Mouse (Mus musculus): ENCODE results near the gene Osbpl5. TPM values are rescaled to one million over a fixed set of nuclear protein-coding genes. Genes with fewer than 3 reads are reported as not detected.

Gene Osbpl5
- polyA plus RNA-seq, 1 experiment: 12.1 TPM

GRCm38 (mm10) chr7:143739511-143740461 lies 17.0 kb downstream of the Osbpl5 start:
- peak overlapping the region; percentile 67 for H3K4me3 ChIP-seq (ENCODE audit: insufficient read depth, low read depth, low read length)
- peak overlapping the region; percentile 53; the same call in 1 of the 2 replicates for H3K27ac ChIP-seq (replicated peaks; ENCODE audit: low read depth, low read length)
- peaks cover 10% of the 10 kb centered on the region for H3K4me1 ChIP-seq (ENCODE audit: control insufficient read depth, insufficient read depth, insufficient read length, low read length)

GRCm38 (mm10) chr7:143738601-143739006 lies 18.2 kb downstream of the Osbpl5 start:
- Histone ChIP-seq H3K27ac (replicated peaks; ENCODE audit: low read depth, low read length) (no peak overlapping the region), H3K4me3 (ENCODE audit: insufficient read depth, low read depth, low read length) (0 out of 2 replicates have a peak overlapping the region, but pooled peaks have one; percentile 13), H3K4me1 (ENCODE audit: control insufficient read depth, insufficient read depth, insufficient read length, low read length) (peaks cover 10% of the 10 kb centered on the region)

DNA sequence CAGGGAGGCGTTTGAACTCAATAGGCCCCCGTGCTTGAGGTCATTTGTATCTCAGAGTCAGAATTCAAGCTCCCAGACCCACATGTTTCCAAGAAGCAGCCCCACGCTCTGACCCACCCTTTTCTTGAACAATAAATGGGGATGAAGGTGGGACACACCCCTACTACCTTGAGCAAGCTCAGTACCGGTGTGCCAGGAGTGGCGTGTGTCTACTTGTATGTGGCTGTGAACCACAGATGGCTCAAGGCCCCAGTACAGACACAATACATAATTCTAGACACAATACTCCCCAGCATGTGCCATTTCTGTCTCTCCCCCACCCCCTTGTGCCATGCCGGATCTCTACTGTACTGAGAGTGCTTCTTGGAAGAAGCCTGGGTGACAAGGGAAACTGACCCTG lies 18.6 kb downstream of the Osbpl5 start:
- no peak overlapping the region for H3K4me3 ChIP-seq (ENCODE audit: insufficient read depth, low read depth, low read length)

GRCm38 (mm10) chr7:143733746-143734145 lies 23.0 kb downstream of the Osbpl5 start:
- no peak overlapping the region for H3K4me3 ChIP-seq (ENCODE audit: insufficient read depth, low read depth, low read length)
- peaks cover 11% of the 10 kb centered on the region for H3K4me1 ChIP-seq (ENCODE audit: control insufficient read depth, insufficient read depth, insufficient read length, low read length)
- H3K27ac ChIP-seq (replicated peaks; ENCODE audit: low read depth, low read length): no peak overlapping the region

More for the DNA sequence above, 18.6 kb downstream of the Osbpl5 start:
- Histone ChIP-seq H3K4me1 (ENCODE audit: control insufficient read depth, insufficient read depth, insufficient read length, low read length) (peaks cover 10% of the 10 kb centered on the region), H3K27ac (replicated peaks; ENCODE audit: low read depth, low read length) (no peak overlapping the region)

- Histone ChIP-seq H3K4me1 (ENCODE audit: control insufficient read depth, insufficient read depth, insufficient read length, low read length) (peaks cover 13% of the 10 kb centered on the region), H3K4me3 (ENCODE audit: insufficient read depth, low read depth, low read length) (no peak overlapping the region), H3K27ac (replicated peaks; ENCODE audit: low read depth, low read length) (no peak overlapping the region)
These were observed 26.9 kb downstream of the Osbpl5 start for GRCm38 (mm10) chr7:143729886-143730285.

DNA sequence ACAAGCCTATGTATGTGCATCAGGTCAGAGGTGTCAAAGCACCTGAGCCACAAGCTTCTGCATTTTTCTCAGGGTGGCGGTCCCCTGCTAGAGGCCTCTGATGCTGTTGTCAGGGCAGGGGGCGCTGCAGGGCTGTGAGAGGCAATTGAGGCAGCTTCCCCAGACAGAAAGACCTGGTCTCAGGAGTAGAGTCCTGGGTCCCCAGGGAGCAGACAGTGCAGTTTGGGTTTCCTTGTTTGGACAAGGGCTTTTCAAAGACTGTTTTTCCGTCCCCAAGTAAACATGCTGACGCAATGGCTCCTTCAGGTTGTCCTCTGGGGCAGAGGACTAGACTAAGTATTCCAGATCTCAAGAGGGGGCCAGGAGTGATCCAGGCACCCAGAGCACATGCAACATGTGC lies 30.4 kb downstream of the Osbpl5 start:
- peaks cover 13% of the 10 kb centered on the region for H3K4me1 ChIP-seq (ENCODE audit: control insufficient read depth, insufficient read depth, insufficient read length, low read length)
- H3K27ac ChIP-seq (replicated peaks; ENCODE audit: low read depth, low read length): no peak overlapping the region
- H3K4me3 ChIP-seq (ENCODE audit: insufficient read depth, low read depth, low read length): no peak overlapping the region

DNA sequence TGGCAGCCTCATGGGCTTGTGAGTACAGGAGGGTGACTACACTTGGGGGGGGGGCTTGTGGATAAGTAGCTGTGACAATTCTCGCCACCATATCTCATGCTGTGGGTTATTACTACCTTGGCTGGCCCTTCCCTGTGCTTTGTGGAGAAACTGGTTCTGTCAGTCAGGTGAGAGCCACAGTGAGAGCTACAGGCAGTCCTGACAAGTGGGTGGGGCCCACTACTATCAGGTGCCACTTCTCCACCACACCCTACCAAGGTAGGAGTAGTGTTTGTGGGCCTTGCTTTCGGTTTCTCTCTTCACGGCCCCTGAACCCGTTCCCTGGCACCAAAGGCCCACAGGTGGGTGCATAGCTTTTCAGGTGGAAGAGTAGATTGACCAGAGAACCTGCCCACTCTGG lies 32.9 kb downstream of the Osbpl5 start:
- Histone ChIP-seq H3K4me1 (ENCODE audit: control insufficient read depth, insufficient read depth, insufficient read length, low read length) (peaks cover 5% of the 10 kb centered on the region), H3K27ac (replicated peaks; ENCODE audit: low read depth, low read length) (no peak overlapping the region), H3K4me3 (ENCODE audit: insufficient read depth, low read depth, low read length) (no peak overlapping the region)

DNA sequence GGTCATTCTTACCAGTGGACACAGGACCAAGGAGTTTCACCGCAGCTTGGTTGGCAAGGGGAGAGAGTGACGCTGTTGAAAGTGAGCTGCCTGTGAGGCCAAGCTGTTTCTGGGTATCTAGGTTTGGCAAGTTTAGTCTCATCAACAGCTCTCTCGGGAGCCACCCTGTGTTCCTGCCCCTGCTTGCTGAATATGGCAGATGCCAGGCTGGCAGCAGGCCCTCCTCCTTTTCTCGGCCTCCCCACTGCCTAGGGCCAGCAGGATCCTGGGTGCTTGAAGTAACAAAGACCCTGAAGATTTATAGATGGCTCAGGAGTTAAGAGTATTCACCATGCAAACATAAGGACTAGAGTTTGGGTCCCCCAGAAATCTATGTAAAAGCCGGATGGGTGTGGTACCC lies 34.1 kb downstream of the Osbpl5 start:
- Histone ChIP-seq H3K27ac (replicated peaks; ENCODE audit: low read depth, low read length) (no peak overlapping the region), H3K4me3 (ENCODE audit: insufficient read depth, low read depth, low read length) (no peak overlapping the region), H3K4me1 (ENCODE audit: control insufficient read depth, insufficient read depth, insufficient read length, low read length) (peaks cover 5% of the 10 kb centered on the region)

GRCm38 (mm10) chr7:143717811-143718210 lies 39.0 kb downstream of the Osbpl5 start:
- Histone ChIP-seq H3K4me1 (ENCODE audit: control insufficient read depth, insufficient read depth, insufficient read length, low read length) (no peaks in the 10 kb centered on the region; the same call in 1 of the 2 replicates), H3K27ac (replicated peaks; ENCODE audit: low read depth, low read length) (no peak overlapping the region), H3K4me3 (ENCODE audit: insufficient read depth, low read depth, low read length) (no peak overlapping the region)

- Histone ChIP-seq H3K27ac (replicated peaks; ENCODE audit: low read depth, low read length) (no peak overlapping the region), H3K4me1 (ENCODE audit: control insufficient read depth, insufficient read depth, insufficient read length, low read length) (no peaks in the 10 kb centered on the region), H3K4me3 (ENCODE audit: insufficient read depth, low read depth, low read length) (no peak overlapping the region)
These were observed 43.4 kb downstream of the Osbpl5 start for GRCm38 (mm10) chr7:143713421-143713820.

DNA sequence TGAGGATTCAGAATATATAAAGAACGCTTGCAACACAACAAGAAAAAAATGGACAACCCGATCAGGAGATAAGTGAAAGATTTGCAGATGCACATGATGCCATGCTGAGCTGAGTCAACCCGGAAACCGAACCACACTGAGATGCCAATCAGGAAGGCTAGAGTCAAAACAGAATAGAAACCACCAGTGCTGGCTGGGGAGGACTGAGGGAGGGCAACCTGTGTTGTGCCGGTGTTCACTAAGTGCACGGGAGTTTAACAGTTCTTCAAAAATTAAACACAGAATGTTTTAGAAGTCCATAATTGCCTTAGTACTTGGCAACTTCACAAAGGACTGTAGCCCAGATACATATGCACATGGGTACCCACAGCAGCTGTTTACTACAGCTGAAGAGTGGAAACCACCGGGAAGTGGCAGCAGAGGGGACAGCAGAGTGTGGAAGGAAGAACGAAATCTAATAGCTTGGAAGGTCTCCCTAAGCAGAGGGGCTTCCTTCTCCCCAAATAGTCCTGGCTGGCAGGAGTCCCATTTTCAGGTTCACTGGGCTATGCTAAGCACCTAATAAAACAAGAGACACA lies 43.9 kb downstream of the Osbpl5 start:
- no peak overlapping the region for H3K27ac ChIP-seq (replicated peaks; ENCODE audit: low read depth, low read length)
- no peaks in the 10 kb centered on the region for H3K4me1 ChIP-seq (ENCODE audit: control insufficient read depth, insufficient read depth, insufficient read length, low read length)
- H3K4me3 ChIP-seq (ENCODE audit: insufficient read depth, low read depth, low read length): no peak overlapping the region

DNA sequence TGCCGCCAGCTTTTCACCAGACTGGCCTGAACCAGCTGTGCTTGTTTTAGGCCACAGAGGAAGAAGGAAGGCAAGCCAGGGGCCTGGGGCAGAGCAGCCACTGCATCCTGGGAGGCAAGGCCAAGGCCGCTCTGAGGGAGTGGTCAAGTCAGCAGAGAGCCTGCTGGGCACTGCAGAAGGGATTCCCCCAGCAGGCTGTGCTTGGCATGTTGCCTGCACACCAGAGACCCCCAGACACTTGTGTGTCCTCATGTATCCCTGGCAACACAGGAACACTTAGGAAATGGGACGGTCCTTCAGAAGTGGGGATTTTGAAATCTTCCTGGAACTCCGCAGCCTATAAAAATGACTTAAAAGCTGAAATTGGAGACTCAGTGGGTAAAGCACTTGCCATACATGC lies 44.8 kb downstream of the Osbpl5 start:
- H3K4me3 ChIP-seq (ENCODE audit: insufficient read depth, low read depth, low read length): no peak overlapping the region
- H3K4me1 ChIP-seq (ENCODE audit: control insufficient read depth, insufficient read depth, insufficient read length, low read length): no peaks in the 10 kb centered on the region
- no peak overlapping the region for H3K27ac ChIP-seq (replicated peaks; ENCODE audit: low read depth, low read length)

DNA sequence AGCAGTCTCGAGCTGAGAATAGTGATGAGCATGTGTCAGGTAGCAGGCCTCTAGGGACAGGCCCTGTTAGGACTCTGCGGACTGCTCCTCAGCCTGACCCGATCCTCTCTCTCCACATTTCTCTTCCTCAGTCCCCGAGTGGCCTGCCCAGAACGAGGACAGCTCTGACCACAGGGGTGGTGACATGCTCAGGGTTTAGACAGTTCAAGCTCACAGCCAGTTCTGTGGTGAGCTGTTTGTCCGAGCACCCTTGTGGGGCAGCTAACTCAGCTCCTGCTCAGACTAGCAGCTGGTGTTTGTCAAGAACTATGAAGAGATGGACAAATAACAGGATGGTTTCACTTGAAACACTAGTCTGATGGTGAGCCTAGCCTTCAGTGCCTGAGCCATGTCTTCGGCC lies 45.4 kb downstream of the Osbpl5 start:
- no peaks in the 10 kb centered on the region for H3K4me1 ChIP-seq (ENCODE audit: control insufficient read depth, insufficient read depth, insufficient read length, low read length)
- no peak overlapping the region for H3K27ac ChIP-seq (replicated peaks; ENCODE audit: low read depth, low read length)
- H3K4me3 ChIP-seq (ENCODE audit: insufficient read depth, low read depth, low read length): no peak overlapping the region

GRCm38 (mm10) chr7:143709395-143709794 lies 47.4 kb downstream of the Osbpl5 start:
- Histone ChIP-seq H3K4me3 (ENCODE audit: insufficient read depth, low read depth, low read length) (no peak overlapping the region), H3K4me1 (ENCODE audit: control insufficient read depth, insufficient read depth, insufficient read length, low read length) (no peaks in the 10 kb centered on the region), H3K27ac (replicated peaks; ENCODE audit: low read depth, low read length) (no peak overlapping the region)

DNA sequence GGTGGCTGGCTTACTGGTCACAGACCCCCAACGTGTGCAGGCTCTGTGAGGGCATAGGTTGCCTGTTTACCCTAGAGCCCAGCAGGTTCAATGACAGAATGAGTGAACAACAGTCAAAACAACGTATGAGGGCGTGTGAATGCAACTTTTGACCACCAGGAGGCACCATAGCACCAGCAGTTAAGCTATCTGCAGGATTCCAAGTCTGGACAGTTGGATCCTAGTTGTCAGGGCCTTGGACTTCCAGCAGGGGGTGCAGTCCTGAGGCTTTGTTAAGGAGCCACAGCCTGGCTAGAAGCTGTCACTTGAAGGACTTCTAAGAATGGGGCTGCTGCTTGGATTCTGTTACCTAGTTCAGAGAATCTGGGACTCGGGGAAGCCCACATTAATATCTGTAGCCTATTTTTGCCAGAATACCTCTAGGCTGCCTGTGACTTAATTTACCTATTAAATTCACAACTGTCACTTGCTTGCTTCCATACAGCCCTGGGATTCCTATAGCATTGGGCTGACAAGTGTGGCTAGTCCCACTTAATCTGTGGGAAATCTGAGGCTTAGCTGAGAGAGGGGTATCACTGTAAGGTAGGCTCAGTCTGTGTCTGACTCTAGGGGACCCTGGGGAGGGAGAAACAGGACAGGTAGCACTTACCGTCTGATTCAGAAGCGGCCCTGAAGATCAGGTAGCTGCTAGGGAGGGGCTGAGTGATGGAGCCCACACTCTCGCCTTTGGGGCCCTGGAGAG lies 49.9 kb downstream of the Osbpl5 start:
- Histone ChIP-seq H3K4me3 (ENCODE audit: insufficient read depth, low read depth, low read length) (no peak overlapping the region), H3K4me1 (ENCODE audit: control insufficient read depth, insufficient read depth, insufficient read length, low read length) (no peaks in the 10 kb centered on the region), H3K27ac (replicated peaks; ENCODE audit: low read depth, low read length) (no peak overlapping the region)
